Mouse (Mus musculus): ENCODE results near the gene Tut1. TPM values are rescaled to one million over a fixed set of nuclear protein-coding genes. Genes with fewer than 3 reads are reported as not detected.
A peak's percentile ranks its signal among the peaks of the same experiment; 100 is the strongest.

The Tut1 gene
- total RNA-seq, 2 experiments from 2014 or later = 7.9 to 10.4 TPM

GRCm38 (mm10) chr19:8974638-8975037, 21.0 kb downstream of the Tut1 start:
- H3K4me3 ChIP-seq = no peak overlapping the region
- intact Hi-C loops (cut with DNase I) = no loop called here
- peak overlapping the region; percentile 100; the same call in 1 of the 2 replicates for H3K27ac ChIP-seq
- TF ChIP-seq CTCF (IDR thresholded peaks at IDR 0.05) = peak; percentile 24; the same call in 1 of the 2 replicates
- no peak for DNase-seq

GRCm38 (mm10) chr19:8975491-8975890, 21.8 kb downstream of the Tut1 start:
- TF ChIP-seq CTCF (IDR thresholded peaks at IDR 0.05) = no peak
- H3K4me3 ChIP-seq = no peak overlapping the region
- peak; percentile 14 for DNase-seq
- intact Hi-C loops (cut with DNase I) = no loop called here
- peak overlapping the region; percentile 100 for H3K27ac ChIP-seq

GRCm38 (mm10) chr19:8976535-8976934, 22.9 kb downstream of the Tut1 start:
- peak; percentile 80 for DNase-seq
- intact Hi-C loops (cut with DNase I) = loop anchor here (1.0 to 2.0 kb wide), 2 partner anchors 16 to 106 kb away; no protein-coding TSS in a partner anchor
- Histone ChIP-seq H3K4me3 (peak overlapping the region; percentile 21; the same call in 1 of the 2 replicates), H3K27ac (peak overlapping the region; percentile 100)
- TF ChIP-seq CTCF (IDR thresholded peaks at IDR 0.05) = peak; percentile 90

- Histone ChIP-seq H3K27ac (peak overlapping the region; percentile 100), H3K4me3 (no peak overlapping the region)
- intact Hi-C loops (cut with DNase I) = no loop called here
- DNase-seq = peak; percentile 63
- TF ChIP-seq CTCF (IDR thresholded peaks at IDR 0.05) = no peak
Measured at GRCm38 (mm10) chr19:8980771-8981170, 27.1 kb downstream of the Tut1 start.

- Histone ChIP-seq H3K27ac (peak overlapping the region; percentile 100), H3K4me3 (peak overlapping the region; percentile 25; the same call in 1 of the 2 replicates)
- TF ChIP-seq CTCF (IDR thresholded peaks at IDR 0.05) = no peak
- DNase-seq = peak; percentile 82
- intact Hi-C loops (cut with DNase I) = no loop called here
Measured at GRCm38 (mm10) chr19:8981450-8982168, 28.0 kb downstream of the Tut1 start.

- H3K4me3 ChIP-seq = peak overlapping the region; percentile 25
- peak; percentile 74 for DNase-seq
- H3K27ac ChIP-seq = peak overlapping the region; percentile 100
- intact Hi-C loops (cut with DNase I) = no loop called here
- TF ChIP-seq CTCF (IDR thresholded peaks at IDR 0.05) = no peak
Measured at GRCm38 (mm10) chr19:8982303-8983149, 28.9 kb downstream of the Tut1 start.

- Histone ChIP-seq H3K27ac (peak overlapping the region; percentile 100), H3K4me3 (peak overlapping the region; percentile 13)
- intact Hi-C loops (cut with DNase I) = no loop called here
- TF ChIP-seq CTCF (IDR thresholded peaks at IDR 0.05) = no peak
- DNase-seq = peak; percentile 70
Measured at GRCm38 (mm10) chr19:8983150-8983650, 29.6 kb downstream of the Tut1 start.

- Histone ChIP-seq H3K27ac (peak overlapping the region; percentile 100), H3K4me3 (peak overlapping the region; percentile 2; the same call in 1 of the 2 replicates)
- intact Hi-C loops (cut with DNase I) = no loop called here
- DNase-seq = peak; percentile 76
- no peak for TF ChIP-seq CTCF (IDR thresholded peaks at IDR 0.05)
Measured at GRCm38 (mm10) chr19:8984255-8984868, 30.7 kb downstream of the Tut1 start.

- Histone ChIP-seq H3K27ac (peak overlapping the region; percentile 100), H3K4me3 (no peak overlapping the region)
- intact Hi-C loops (cut with DNase I) = no loop called here
- DNase-seq = no peak
- no peak for TF ChIP-seq CTCF (IDR thresholded peaks at IDR 0.05)
Measured at GRCm38 (mm10) chr19:8985891-8986290, 32.2 kb downstream of the Tut1 start.

- peak; percentile 87 for DNase-seq
- TF ChIP-seq CTCF (IDR thresholded peaks at IDR 0.05) = no peak
- peak overlapping the region; percentile 99 for H3K4me3 ChIP-seq
- H3K27ac ChIP-seq = peak overlapping the region; percentile 100
- intact Hi-C loops (cut with DNase I) = no loop called here
Measured at GRCm38 (mm10) chr19:8987816-8988215, 34.2 kb downstream of the Tut1 start.

- DNase-seq = no peak
- H3K4me3 ChIP-seq = peak overlapping the region; percentile 99
- TF ChIP-seq CTCF (IDR thresholded peaks at IDR 0.05) = no peak
- intact Hi-C loops (cut with DNase I) = no loop called here
- peak overlapping the region; percentile 100 for H3K27ac ChIP-seq
Measured at GRCm38 (mm10) chr19:8988346-8989065, 34.9 kb downstream of the Tut1 start.

Data from gastrocnemius, adult 2 months (tissue).